20 mouse cellular contexts compared by ENCODE assay signal in genomic region chr5:27875341-27876105, GRCm38 (mm10). TPM values are rescaled to one million over a fixed set of nuclear protein-coding genes. Genes with fewer than 3 reads are reported as not detected.
A peak's percentile ranks its signal among the peaks of the same experiment; 100 is the strongest.
DNase-seq lines count a peak whose midpoint lies in the region; ATAC-seq lines count a peak whose summit lies in the region.
"Had no signal": no experiment of that assay in that cellular context is flagged by ENCODE, and none has a peak within 500 bp of the region (broad histone marks: within the 10 kb centered on the region; RNA-seq: fewer than 3 reads in every experiment).

No protein-coding gene starts in this region.

- no peak overlapping the region for H3K4me2 ChIP-seq in forebrain, embryonic 11.5 days (ENCODE audit: low read depth, low read length, severe bottlenecking)
- no peak overlapping the region for H3K4me2 ChIP-seq in forebrain, embryonic 12.5 days
- no peak overlapping the region for H3K4me2 ChIP-seq in heart, embryonic 12.5 days
- H3K4me2 ChIP-seq in midbrain, embryonic 11.5 days = no peak overlapping the region
- H3K4me2 ChIP-seq: embryonic facial prominence, embryonic 12.5 days; forebrain, embryonic 13.5 days had no signal

- 63% methylated on average over 4 of the region's 4 CpGs for WGBS in forebrain, embryonic 11.5 days
- WGBS in forebrain, embryonic 12.5 days = 68% methylated on average over 4 of the region's 4 CpGs
- 58% methylated on average over 4 of the region's 4 CpGs for WGBS in heart, embryonic 12.5 days
- WGBS in midbrain, embryonic 10.5 days = 57% methylated on average over 4 of the region's 4 CpGs
- WGBS in midbrain, embryonic 11.5 days = 61% methylated on average over 4 of the region's 4 CpGs

- no peaks in the 10 kb centered on the region for H3K9me3 ChIP-seq in forebrain, embryonic 11.5 days (ENCODE audit: control insufficient read depth, low read length)
- no peaks in the 10 kb centered on the region for H3K9me3 ChIP-seq in forebrain, embryonic 12.5 days
- no peaks in the 10 kb centered on the region for H3K9me3 ChIP-seq in heart, embryonic 12.5 days (replicated peaks)
- H3K9me3 ChIP-seq in midbrain, embryonic 10.5 days (replicated peaks) = no peaks in the 10 kb centered on the region
- H3K9me3 ChIP-seq in midbrain, embryonic 11.5 days (ENCODE audit: control insufficient read depth, low read length) = no peaks in the 10 kb centered on the region
- H3K9me3 ChIP-seq: embryonic facial prominence, embryonic 10.5 days; embryonic facial prominence, embryonic 12.5 days; forebrain, embryonic 13.5 days had no signal

- no peaks in the 10 kb centered on the region for H3K4me1 ChIP-seq in forebrain, embryonic 11.5 days (replicated peaks; ENCODE audit: control insufficient read depth, insufficient read depth, low read length)
- peaks cover 6% of the 10 kb centered on the region; the same call in 1 of the 2 replicates for H3K4me1 ChIP-seq in forebrain, embryonic 12.5 days
- no peaks in the 10 kb centered on the region for H3K4me1 ChIP-seq in heart, embryonic 12.5 days (replicated peaks)
- H3K4me1 ChIP-seq in midbrain, embryonic 10.5 days = peaks cover 8% of the 10 kb centered on the region; the same call in 1 of the 2 replicates
- H3K4me1 ChIP-seq in midbrain, embryonic 11.5 days (ENCODE audit: control insufficient read depth, insufficient read depth, low read length) = peaks cover 4% of the 10 kb centered on the region
- H3K4me1 ChIP-seq: embryonic facial prominence, embryonic 12.5 days had no signal

- DNase-seq in forebrain, embryonic 11.5 days (ENCODE audit: low spot score) = peak; percentile 9
- DNase-seq in heart, adult 11 months = peak; percentile 66
- no peak for DNase-seq in midbrain, embryonic 10.5 days (ENCODE audit: low spot score)
- DNase-seq in midbrain, embryonic 11.5 days (ENCODE audit: low spot score, missing footprints) = no peak
- no peak for DNase-seq in thymus, adult 18-20 months
- DNase-seq: adrenal gland, adult 2 months; adrenal gland, postnatal 10 days; adrenal gland, postnatal 25 days; cerebellum, adult 11-12 months; cerebellum, adult 8-10 months; cerebellum, adult 9-11 months; cerebellum, postnatal 14 days; cerebellum, postnatal 36 days had no signal

- no peak overlapping the region for H3K9ac ChIP-seq in forebrain, embryonic 11.5 days (ENCODE audit: low read length)
- H3K9ac ChIP-seq in forebrain, embryonic 12.5 days = no peak overlapping the region
- no peak overlapping the region for H3K9ac ChIP-seq in heart, embryonic 12.5 days
- H3K9ac ChIP-seq in midbrain, embryonic 11.5 days (ENCODE audit: low read length) = no peak overlapping the region
- H3K9ac ChIP-seq: embryonic facial prominence, embryonic 12.5 days; forebrain, embryonic 13.5 days had no signal

- H3K27me3 ChIP-seq in forebrain, embryonic 11.5 days (ENCODE audit: control insufficient read depth, insufficient read depth, low read length) = no peaks in the 10 kb centered on the region
- H3K27me3 ChIP-seq in forebrain, embryonic 12.5 days = no peaks in the 10 kb centered on the region
- H3K27me3 ChIP-seq in heart, embryonic 12.5 days (replicated peaks) = no peaks in the 10 kb centered on the region
- H3K27me3 ChIP-seq in midbrain, embryonic 10.5 days (ENCODE audit: low read depth, poor library complexity, severe bottlenecking) = no peaks in the 10 kb centered on the region
- no peaks in the 10 kb centered on the region for H3K27me3 ChIP-seq in midbrain, embryonic 11.5 days (ENCODE audit: control insufficient read depth, insufficient read depth, low read length)
- H3K27me3 ChIP-seq: embryonic facial prominence, embryonic 12.5 days; forebrain, embryonic 13.5 days had no signal

- H3K27ac ChIP-seq in forebrain, embryonic 11.5 days (ENCODE audit: low read depth, low read length) = no peak overlapping the region
- no peak overlapping the region for H3K27ac ChIP-seq in forebrain, embryonic 12.5 days
- no peak overlapping the region for H3K27ac ChIP-seq in heart, embryonic 12.5 days (ENCODE audit: poor library complexity, severe bottlenecking)
- 0 out of 2 replicates have a peak overlapping the region, but pooled peaks have one; percentile 28 for H3K27ac ChIP-seq in midbrain, embryonic 10.5 days (replicated peaks)
- no peak overlapping the region for H3K27ac ChIP-seq in midbrain, embryonic 11.5 days (ENCODE audit: low read depth, low read length)
- H3K27ac ChIP-seq: embryonic facial prominence, embryonic 10.5 days; embryonic facial prominence, embryonic 12.5 days; forebrain, embryonic 13.5 days had no signal

- H3K4me3 ChIP-seq in forebrain, embryonic 11.5 days (ENCODE audit: low read depth, low read length) = no peak overlapping the region
- H3K4me3 ChIP-seq in forebrain, embryonic 12.5 days (replicated peaks) = no peak overlapping the region
- no peak overlapping the region for H3K4me3 ChIP-seq in heart, embryonic 12.5 days
- H3K4me3 ChIP-seq in midbrain, embryonic 10.5 days = no peak overlapping the region
- H3K4me3 ChIP-seq in midbrain, embryonic 11.5 days (ENCODE audit: low read depth, low read length) = no peak overlapping the region
- H3K4me3 ChIP-seq: embryonic facial prominence, embryonic 10.5 days; embryonic facial prominence, embryonic 12.5 days; forebrain, embryonic 13.5 days had no signal

- no peaks in the 10 kb centered on the region for H3K36me3 ChIP-seq in forebrain, embryonic 11.5 days (ENCODE audit: control insufficient read depth, insufficient read depth, low read length)
- no peaks in the 10 kb centered on the region for H3K36me3 ChIP-seq in forebrain, embryonic 12.5 days (replicated peaks)
- no peaks in the 10 kb centered on the region for H3K36me3 ChIP-seq in heart, embryonic 12.5 days
- no peaks in the 10 kb centered on the region for H3K36me3 ChIP-seq in midbrain, embryonic 10.5 days
- H3K36me3 ChIP-seq in midbrain, embryonic 11.5 days (ENCODE audit: control insufficient read depth, insufficient read depth, low read length) = no peaks in the 10 kb centered on the region
- H3K36me3 ChIP-seq: embryonic facial prominence, embryonic 10.5 days; embryonic facial prominence, embryonic 12.5 days had no signal

- no peak for ATAC-seq in forebrain, embryonic 11.5 days (replicated peaks; ENCODE audit: low FRiP score)
- ATAC-seq in forebrain, embryonic 12.5 days (ENCODE audit: low FRiP score) = no peak
- ATAC-seq in heart, embryonic 12.5 days (ENCODE audit: insufficient number of reproducible peaks, low FRiP score) = no peak
- ATAC-seq in midbrain, embryonic 11.5 days (ENCODE audit: low FRiP score) = no peak
- ATAC-seq: forebrain, embryonic 13.5 days; forebrain, embryonic 16.5 days had no signal

RNA-seq across cellular contexts. Expression of gene Htr5a, which starts 33.6 kb away (rescaled TPM):
- polyA plus RNA-seq in forebrain, embryonic 11.5 days (2014; fragmentation: Nextera tagmentation; extraction: Ambion mirVana) = 0.05 TPM in 1 of 2 replicates, not detected in the other
- 0.19 and 0.22 TPM in 2 replicates for polyA plus RNA-seq in forebrain, embryonic 12.5 days (2016; fragmentation: Nextera tagmentation; extraction: Ambion mirVana)
- polyA plus RNA-seq in heart, embryonic 12.5 days (2016; fragmentation: Nextera tagmentation; extraction: Ambion mirVana) = not detected in 2 replicates
- polyA plus RNA-seq in midbrain, embryonic 10.5 days (2016; fragmentation: Nextera tagmentation; extraction: Ambion mirVana) = 0.02 TPM in 1 of 2 replicates, not detected in the other
- polyA plus RNA-seq in midbrain, embryonic 11.5 days (2014; fragmentation: Nextera tagmentation; extraction: Ambion mirVana) = 0.04 TPM in 1 of 2 replicates, not detected in the other
- polyA plus RNA-seq: adrenal gland, adult 2 months; C2C12; embryonic facial prominence, embryonic 10.5 days had no signal

Comparison
In these comparisons a context has a peak if more than half of its experiments do, and no peak if none do; other contexts are left out.
1. DNase-seq: peak in forebrain, embryonic 11.5 days (single experiment) and heart, adult 11 months (single experiment); none in midbrain, embryonic 10.5 days (single experiment), midbrain, embryonic 11.5 days (single experiment) and thymus, adult 18-20 months (0 of 2).